Mouse (Mus musculus) cerebellum, postnatal 10 days (tissue): ENCODE data around the gene Pou5f1.

ENCODE experiments used
- DNase-seq, 2 experiments: peaks; one replicate each; pipeline ENCODE4 v3.0.0; 2021; ENCODE audit warnings: mixed read lengths in 2 of 2

Pou5f1 gene

DNA sequence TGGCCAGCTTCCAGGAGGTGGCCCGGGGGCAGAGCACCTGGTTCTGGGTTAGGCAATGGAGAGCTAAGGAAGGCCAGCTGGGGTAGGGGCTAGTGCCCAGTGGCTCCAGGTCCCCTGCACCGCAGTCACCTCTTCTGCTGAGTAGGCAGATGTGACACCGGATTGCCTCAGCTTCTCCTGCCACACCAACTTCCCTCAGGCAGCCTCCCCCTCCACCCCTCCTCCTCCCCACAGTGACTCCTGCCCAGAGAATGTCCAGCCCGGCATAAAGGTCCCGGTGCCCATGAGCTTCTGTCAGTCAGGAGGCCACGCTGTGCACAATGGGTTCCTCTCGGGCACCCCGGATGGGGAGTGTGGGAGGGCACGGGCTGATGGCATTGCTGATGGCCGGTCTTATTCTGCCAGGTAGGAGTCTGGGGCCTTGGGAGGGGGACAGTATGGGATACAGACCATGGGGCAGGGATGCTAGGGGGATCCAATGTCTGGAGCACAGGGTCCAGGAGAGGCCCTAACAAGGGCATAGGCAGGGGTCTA is 46.1 kb downstream of the Pou5f1 start, which contains the start of gene Cdsn:
Gene Cdsn (plus strand): TSS at position 248 of the 534 bp plus-strand sequence.
- DNase-seq, result no peak

DNA sequence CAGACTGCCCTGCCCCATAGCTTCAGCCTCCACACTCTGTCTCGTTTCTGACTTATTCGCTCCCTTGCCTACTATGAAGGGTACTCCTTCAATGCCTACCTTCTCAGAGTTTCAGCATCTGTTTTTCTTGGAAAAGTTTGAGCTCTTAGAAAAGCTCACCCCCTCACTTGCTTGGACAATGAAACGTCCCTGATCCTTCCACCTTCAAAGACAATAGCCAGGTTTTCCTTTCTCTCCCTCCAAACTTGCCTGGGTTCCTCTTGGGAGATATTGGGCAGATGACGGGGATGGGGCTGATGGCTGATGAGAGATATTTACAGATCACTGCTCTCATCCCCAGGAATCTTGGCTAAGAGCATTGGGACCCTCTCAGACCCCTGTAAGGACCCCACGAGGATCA is 48.5 kb downstream of the Pou5f1 start:
- no peak for DNase-seq

- DNase-seq, result no peak
Measured at GRCm38 (mm10) chr17:35554761-35555397, 49.1 kb downstream of the Pou5f1 start.

GRCm38 (mm10) chr17:35556186-35556765 is 50.5 kb downstream of the Pou5f1 start:
- DNase-seq, result no peak

GRCm38 (mm10) chr17:35556812-35557211 is 51.0 kb downstream of the Pou5f1 start:
- peak; percentile 72 to 78 for DNase-seq

DNA sequence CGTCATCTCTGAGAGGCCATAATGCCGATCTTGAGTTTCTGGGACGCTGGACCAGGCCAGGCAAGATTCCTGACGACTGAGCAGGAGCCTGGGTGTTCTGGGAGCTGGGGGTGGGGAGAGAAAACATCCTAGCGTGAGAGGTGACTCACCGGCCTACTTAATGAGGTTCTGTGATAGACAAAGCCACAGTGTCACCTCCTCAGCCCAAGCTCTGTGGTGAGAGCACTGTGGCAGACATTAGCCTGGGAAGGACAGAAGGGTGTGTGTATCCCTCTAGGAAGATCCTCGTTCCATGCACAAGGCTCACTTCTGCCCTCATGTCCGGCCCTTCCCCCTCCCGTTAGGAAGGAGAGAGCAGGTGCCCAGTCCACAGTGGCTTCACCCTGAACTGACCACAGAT is 51.5 kb downstream of the Pou5f1 start:
- no peak for DNase-seq

DNA sequence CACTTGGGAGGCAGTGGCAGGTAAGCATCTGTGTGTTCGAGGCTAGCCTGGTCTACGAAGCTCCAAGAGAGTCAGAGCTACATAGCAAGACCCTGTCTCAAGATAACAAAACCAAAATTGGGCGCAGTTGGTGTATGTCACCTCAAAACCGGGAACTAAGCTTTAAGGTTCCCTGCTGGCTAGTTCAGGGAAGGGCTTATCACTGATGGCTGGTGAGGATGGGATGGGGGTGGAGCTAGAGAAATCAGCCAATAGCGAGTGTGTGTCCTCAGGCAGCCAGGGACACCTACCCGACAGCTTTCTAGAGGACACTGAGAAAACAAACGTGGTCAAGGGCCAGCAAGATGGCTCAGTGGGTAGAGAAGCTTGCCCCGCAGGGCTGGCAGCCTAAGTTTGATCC is 52.4 kb downstream of the Pou5f1 start:
- no peak for DNase-seq
